Mouse (Mus musculus) thymus, postnatal 14 days (tissue): ENCODE results near the gene Sox15.
"Not testable (repeated sequence)": the region's sequence is repeated elsewhere in the genome, so short reads cannot be mapped to it uniquely, and the experiment has no call there.

ENCODE experiments used
- DNase-seq: peaks from one replicate; pipeline ENCODE4 v3.0.0; 2021

Gene Sox15

GRCm38 (mm10) chr11:69655264-69656064 lies at the start of gene Sox15:
Gene Sox15 (plus strand): TSS chr11:69655314.
- peak; percentile 47 for DNase-seq

- peak; percentile 85 for DNase-seq
Measured at GRCm38 (mm10) chr11:69605726-69606490, 49.2 kb upstream of the Sox15 start, which contains the start of gene Atp1b2. Gene Atp1b2 (minus strand): TSS chr11:69605942.

- peak; percentile 23 for DNase-seq
Measured at GRCm38 (mm10) chr11:69606491-69606795, 48.7 kb upstream of the Sox15 start.

- no peak for DNase-seq
Measured at GRCm38 (mm10) chr11:69606832-69607231, 48.3 kb upstream of the Sox15 start.

GRCm38 (mm10) chr11:69608525-69608924 lies 46.6 kb upstream of the Sox15 start:
- no peak for DNase-seq

GRCm38 (mm10) chr11:69609416-69609815 lies 45.7 kb upstream of the Sox15 start:
- DNase-seq: no peak

- DNase-seq: no peak
Measured at GRCm38 (mm10) chr11:69610899-69611298, 44.2 kb upstream of the Sox15 start.

GRCm38 (mm10) chr11:69613553-69614256 lies 41.4 kb upstream of the Sox15 start:
- DNase-seq: peak; percentile 77

GRCm38 (mm10) chr11:69614257-69614588 lies 40.9 kb upstream of the Sox15 start:
- DNase-seq: not testable (repeated sequence)

GRCm38 (mm10) chr11:69616781-69617180 lies 38.3 kb upstream of the Sox15 start:
- DNase-seq: no peak

GRCm38 (mm10) chr11:69617805-69618204 lies 37.3 kb upstream of the Sox15 start, which contains the start of gene Shbg:
Gene Shbg (minus strand): TSS chr11:69617905.
- DNase-seq: no peak

GRCm38 (mm10) chr11:69620394-69621081 lies 34.6 kb upstream of the Sox15 start:
- DNase-seq: no peak

- no peak for DNase-seq
Measured at GRCm38 (mm10) chr11:69621571-69622268, 33.4 kb upstream of the Sox15 start, which contains the start of gene Sat2. Gene Sat2 (plus strand): TSS chr11:69622024.

- DNase-seq: no peak
Measured at GRCm38 (mm10) chr11:69622406-69622805, 32.7 kb upstream of the Sox15 start.

GRCm38 (mm10) chr11:69623006-69623405 lies 32.1 kb upstream of the Sox15 start:
- DNase-seq: no peak

GRCm38 (mm10) chr11:69624339-69624738 lies 30.8 kb upstream of the Sox15 start:
- DNase-seq: not testable (repeated sequence)

- DNase-seq: peak; percentile 71
Measured at GRCm38 (mm10) chr11:69628286-69628685, 26.8 kb upstream of the Sox15 start.

GRCm38 (mm10) chr11:69629802-69630201 lies 25.3 kb upstream of the Sox15 start:
- peak; percentile 21 for DNase-seq

GRCm38 (mm10) chr11:69632284-69633089 lies 22.6 kb upstream of the Sox15 start, which contains the start of gene Fxr2:
Gene Fxr2 (plus strand): TSS chr11:69632990.
- peak; percentile 100 for DNase-seq

GRCm38 (mm10) chr11:69633128-69633866 lies 21.8 kb upstream of the Sox15 start:
- DNase-seq: no peak
